Mouse (Mus musculus): ENCODE data around the gene Ctdsp1. TPM values are rescaled to one million over a fixed set of nuclear protein-coding genes. Genes with fewer than 3 reads are reported as not detected.

Ctdsp1 gene
- total and polyA plus RNA-seq, 3 experiments, result 64.6 to 272 (median 154) TPM

DNA sequence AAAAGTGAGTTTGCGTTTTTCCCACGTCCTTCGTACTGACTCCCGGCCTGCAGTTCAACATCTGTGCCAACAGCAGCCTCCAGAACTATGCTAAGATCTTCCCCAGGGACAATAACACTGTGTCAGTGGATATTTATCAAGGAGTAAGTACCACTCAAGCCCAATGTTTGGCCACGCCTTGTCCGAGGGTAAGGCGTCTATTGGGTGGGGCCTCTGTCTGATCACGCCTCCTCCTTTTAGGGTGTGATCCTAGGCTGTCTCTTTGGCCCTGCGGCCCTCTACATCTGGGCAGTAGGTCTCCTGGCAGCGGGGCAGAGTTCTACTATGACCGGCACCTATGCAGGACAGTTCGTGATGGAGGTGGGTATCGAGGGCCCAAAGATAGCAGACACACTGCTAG is 7.9 kb upstream of the Ctdsp1 start:
- no peak for ATAC-seq (ENCODE audit: extremely low read depth, insufficient number of reproducible peaks, low FRiP score, poor library complexity, severe bottlenecking)
- peaks cover 28% of the 10 kb centered on the region for H3K27me3 ChIP-seq (ENCODE audit: insufficient read depth, low read length)
- H3K9me3 ChIP-seq (replicated peaks), result no peaks in the 10 kb centered on the region
- no peaks in the 10 kb centered on the region for H3K36me3 ChIP-seq (replicated peaks)
- TF ChIP-seq CTCF (IDR thresholded peaks at IDR 0.05; ENCODE audit: low read depth, low read length) (no peak), TAL1 (conservative IDR thresholded peaks at IDR 0.05; ENCODE audit: low read depth, low read length) (no peak), POLR2AphosphoS5 (IDR thresholded peaks at IDR 0.05; ENCODE audit: insufficient replicate concordance, low read depth, low read length) (no peak), GATA2 (IDR thresholded peaks at IDR 0.05; ENCODE audit: borderline replicate concordance, low read depth, low read length) (no peak), GATA1 (IDR thresholded peaks at IDR 0.05; ENCODE audit: borderline replicate concordance, low read length) (no peak)
- H3K4me3 ChIP-seq (ENCODE audit: low read depth, low read length), result no peak overlapping the region
- no peak for DNase-seq (ENCODE audit: low spot score)
- peaks cover 65% of the 10 kb centered on the region for H3K4me1 ChIP-seq (ENCODE audit: insufficient read depth, low read depth, low read length)

GRCm38 (mm10) chr1:74384525-74384924 is 6.8 kb upstream of the Ctdsp1 start:
- Histone ChIP-seq H3K36me3 (replicated peaks) (no peaks in the 10 kb centered on the region), H3K4me3 (ENCODE audit: low read depth, low read length) (no peak overlapping the region), H3K9me3 (replicated peaks) (no peaks in the 10 kb centered on the region), H3K27me3 (ENCODE audit: insufficient read depth, low read length) (peaks cover 28% of the 10 kb centered on the region), H3K4me1 (ENCODE audit: insufficient read depth, low read depth, low read length) (peaks cover 69% of the 10 kb centered on the region)
- no peak for TF ChIP-seq GATA1 (IDR thresholded peaks at IDR 0.05; ENCODE audit: borderline replicate concordance, low read length)
- no peak for TF ChIP-seq GATA2 (IDR thresholded peaks at IDR 0.05; ENCODE audit: borderline replicate concordance, low read depth, low read length)
- TF ChIP-seq CTCF (IDR thresholded peaks at IDR 0.05; ENCODE audit: low read depth, low read length), result no peak
- no peak for TF ChIP-seq TAL1 (conservative IDR thresholded peaks at IDR 0.05; ENCODE audit: low read depth, low read length)
- TF ChIP-seq POLR2AphosphoS5 (IDR thresholded peaks at IDR 0.05; ENCODE audit: insufficient replicate concordance, low read depth, low read length), result no peak
- ATAC-seq (ENCODE audit: extremely low read depth, insufficient number of reproducible peaks, low FRiP score, poor library complexity, severe bottlenecking) (no peak), DNase-seq (ENCODE audit: low spot score) (no peak)

- DNase-seq (ENCODE audit: low spot score) (no peak), ATAC-seq (ENCODE audit: extremely low read depth, insufficient number of reproducible peaks, low FRiP score, poor library complexity, severe bottlenecking) (no peak)
- H3K4me1 ChIP-seq (ENCODE audit: insufficient read depth, low read depth, low read length), result peaks cover 69% of the 10 kb centered on the region
- H3K27me3 ChIP-seq (ENCODE audit: insufficient read depth, low read length), result peaks cover 28% of the 10 kb centered on the region
- TF ChIP-seq GATA1 (IDR thresholded peaks at IDR 0.05; ENCODE audit: borderline replicate concordance, low read length) (no peak), CTCF (IDR thresholded peaks at IDR 0.05; ENCODE audit: low read depth, low read length) (no peak), GATA2 (IDR thresholded peaks at IDR 0.05; ENCODE audit: borderline replicate concordance, low read depth, low read length) (no peak)
- no peaks in the 10 kb centered on the region for H3K9me3 ChIP-seq (replicated peaks)
- H3K4me3 ChIP-seq (ENCODE audit: low read depth, low read length), result no peak overlapping the region
- no peaks in the 10 kb centered on the region for H3K36me3 ChIP-seq (replicated peaks)
Observed at GRCm38 (mm10) chr1:74385064-74385463, 6.2 kb upstream of the Ctdsp1 start.

- H3K4me1 ChIP-seq (ENCODE audit: insufficient read depth, low read depth, low read length), result peaks cover 73% of the 10 kb centered on the region
- H3K9me3 ChIP-seq (replicated peaks), result no peaks in the 10 kb centered on the region
- peaks cover 28% of the 10 kb centered on the region for H3K27me3 ChIP-seq (ENCODE audit: insufficient read depth, low read length)
- no peak for ATAC-seq (ENCODE audit: extremely low read depth, insufficient number of reproducible peaks, low FRiP score, poor library complexity, severe bottlenecking)
- TF ChIP-seq TAL1 (conservative IDR thresholded peaks at IDR 0.05; ENCODE audit: low read depth, low read length), result no peak
- no peak for TF ChIP-seq GATA2 (IDR thresholded peaks at IDR 0.05; ENCODE audit: borderline replicate concordance, low read depth, low read length)
- TF ChIP-seq GATA1 (IDR thresholded peaks at IDR 0.05; ENCODE audit: borderline replicate concordance, low read length), result no peak
- TF ChIP-seq CTCF (IDR thresholded peaks at IDR 0.05; ENCODE audit: low read depth, low read length), result no peak
- TF ChIP-seq POLR2AphosphoS5 (IDR thresholded peaks at IDR 0.05; ENCODE audit: insufficient replicate concordance, low read depth, low read length), result no peak
- no peak for DNase-seq (ENCODE audit: low spot score)
- H3K36me3 ChIP-seq (replicated peaks), result no peaks in the 10 kb centered on the region
- no peak overlapping the region for H3K4me3 ChIP-seq (ENCODE audit: low read depth, low read length)
Observed at GRCm38 (mm10) chr1:74385531-74385930, 5.8 kb upstream of the Ctdsp1 start.

- TF ChIP-seq CTCF (IDR thresholded peaks at IDR 0.05; ENCODE audit: low read depth, low read length), result no peak
- TF ChIP-seq GATA2 (IDR thresholded peaks at IDR 0.05; ENCODE audit: borderline replicate concordance, low read depth, low read length), result no peak
- TF ChIP-seq POLR2AphosphoS5 (IDR thresholded peaks at IDR 0.05; ENCODE audit: insufficient replicate concordance, low read depth, low read length), result no peak
- TF ChIP-seq GATA1 (IDR thresholded peaks at IDR 0.05; ENCODE audit: borderline replicate concordance, low read length), result no peak
- no peak for TF ChIP-seq TAL1 (conservative IDR thresholded peaks at IDR 0.05; ENCODE audit: low read depth, low read length)
- Histone ChIP-seq H3K4me1 (ENCODE audit: insufficient read depth, low read depth, low read length) (peaks cover 77% of the 10 kb centered on the region), H3K27me3 (ENCODE audit: insufficient read depth, low read length) (peaks cover 21% of the 10 kb centered on the region; the same call in 1 of the 2 replicates), H3K36me3 (replicated peaks) (no peaks in the 10 kb centered on the region), H3K9me3 (replicated peaks) (no peaks in the 10 kb centered on the region), H3K4me3 (ENCODE audit: low read depth, low read length) (peak overlapping the region; percentile 73)
- DNase-seq (ENCODE audit: low spot score) (no peak), ATAC-seq (ENCODE audit: extremely low read depth, insufficient number of reproducible peaks, low FRiP score, poor library complexity, severe bottlenecking) (no peak)
Observed at GRCm38 (mm10) chr1:74386363-74386713, 5.0 kb upstream of the Ctdsp1 start.

GRCm38 (mm10) chr1:74386714-74387385 is 4.5 kb upstream of the Ctdsp1 start:
- peak; percentile 78 for ATAC-seq (ENCODE audit: extremely low read depth, insufficient number of reproducible peaks, low FRiP score, poor library complexity, severe bottlenecking)
- H3K4me3 ChIP-seq (ENCODE audit: low read depth, low read length), result peak overlapping the region; percentile 73
- TF ChIP-seq CTCF (IDR thresholded peaks at IDR 0.05; ENCODE audit: low read depth, low read length), result peak; percentile 57
- no peak for TF ChIP-seq TAL1 (conservative IDR thresholded peaks at IDR 0.05; ENCODE audit: low read depth, low read length)
- peaks cover 16% of the 10 kb centered on the region; the same call in 1 of the 2 replicates for H3K27me3 ChIP-seq (ENCODE audit: insufficient read depth, low read length)
- H3K4me1 ChIP-seq (ENCODE audit: insufficient read depth, low read depth, low read length), result peaks cover 74% of the 10 kb centered on the region
- no peaks in the 10 kb centered on the region for H3K36me3 ChIP-seq (replicated peaks)
- no peaks in the 10 kb centered on the region for H3K9me3 ChIP-seq (replicated peaks)
- peak; percentile 98 for DNase-seq (ENCODE audit: low spot score)
